Mouse (Mus musculus) adrenal gland, postnatal 25 days (tissue): ENCODE results near the gene Nek6. TPM values are rescaled to one million over a fixed set of nuclear protein-coding genes. Genes with fewer than 3 reads are reported as not detected.

Experiments
- DNase-seq: peaks from one replicate; pipeline ENCODE4 v3.0.0; 2021; ENCODE audit warnings: mixed read lengths
- long read RNA-seq: library from polyadenylated mRNA; stranded (forward); transcript quantifications from one replicate; pipeline ENCODE4 v2.0.0, GENCODE M21; 2021
- total RNA-seq: library from RNA; stranded (reverse); gene quantifications from 2 replicates; pipeline ENCODE4 v1.2.3, GENCODE M21; 2021

Gene Nek6
- total RNA-seq = 11.7 and 13.2 TPM in 2 replicates
- long read RNA-seq, full-length matches to known transcripts = 51 of 68 reads
- long read RNA-seq, partial matches to known transcripts = 10 of 68 reads
- long read RNA-seq, other reads (novel, unspliced or antisense) = 7 of 68 reads

GRCm38 (mm10) chr2:38511487-38512307, at the start of gene Nek6:
Gene Nek6 (plus strand): TSS chr2:38511643.
- DNase-seq = peak; percentile 64

- DNase-seq = no peak
These were observed 49.1 kb upstream of the Nek6 start for GRCm38 (mm10) chr2:38462323-38462722.

GRCm38 (mm10) chr2:38468845-38469244, 42.6 kb upstream of the Nek6 start:
- DNase-seq = no peak

GRCm38 (mm10) chr2:38471745-38472144, 39.7 kb upstream of the Nek6 start:
- DNase-seq = peak; percentile 38

- no peak for DNase-seq
These were observed 38.6 kb upstream of the Nek6 start for GRCm38 (mm10) chr2:38472829-38473228.

- DNase-seq = no peak
These were observed 34.5 kb upstream of the Nek6 start for GRCm38 (mm10) chr2:38476871-38477496.

GRCm38 (mm10) chr2:38477497-38477873, 34.0 kb upstream of the Nek6 start:
- DNase-seq = no peak

- DNase-seq = no peak
These were observed 32.8 kb upstream of the Nek6 start for GRCm38 (mm10) chr2:38478683-38479082.

- no peak for DNase-seq
These were observed 31.9 kb upstream of the Nek6 start for GRCm38 (mm10) chr2:38479541-38479940.

- DNase-seq = no peak
These were observed 30.2 kb upstream of the Nek6 start for GRCm38 (mm10) chr2:38481166-38481778.

- no peak for DNase-seq
These were observed 29.3 kb upstream of the Nek6 start for GRCm38 (mm10) chr2:38482122-38482521.

GRCm38 (mm10) chr2:38483058-38483704, 28.3 kb upstream of the Nek6 start:
- no peak for DNase-seq

GRCm38 (mm10) chr2:38484556-38484955, 26.9 kb upstream of the Nek6 start:
- DNase-seq = no peak

GRCm38 (mm10) chr2:38485409-38485808, 26.0 kb upstream of the Nek6 start:
- DNase-seq = no peak

- DNase-seq = peak; percentile 76
These were observed 25.2 kb upstream of the Nek6 start for GRCm38 (mm10) chr2:38485957-38486931.

GRCm38 (mm10) chr2:38497594-38497993, 13.8 kb upstream of the Nek6 start:
- DNase-seq = no peak

- DNase-seq = no peak
These were observed 9.8 kb upstream of the Nek6 start for GRCm38 (mm10) chr2:38501606-38502005.

- no peak for DNase-seq
These were observed 9.3 kb upstream of the Nek6 start for GRCm38 (mm10) chr2:38502123-38502522.

GRCm38 (mm10) chr2:38502747-38503146, 8.7 kb upstream of the Nek6 start:
- DNase-seq = no peak

GRCm38 (mm10) chr2:38504311-38504710, 7.1 kb upstream of the Nek6 start:
- DNase-seq = no peak

- no peak for DNase-seq
These were observed 4.3 kb upstream of the Nek6 start for GRCm38 (mm10) chr2:38507181-38507580.
